Mouse (Mus musculus) left cerebral cortex, adult 9 months (tissue): ENCODE results near the gene Arsa.

Experiments used
- DNase-seq, 2 experiments: peaks; one replicate each; pipeline ENCODE4 v3.0.0; 2022; ENCODE audit warnings: low spot score in 2 of 2

Arsa gene

DNA sequence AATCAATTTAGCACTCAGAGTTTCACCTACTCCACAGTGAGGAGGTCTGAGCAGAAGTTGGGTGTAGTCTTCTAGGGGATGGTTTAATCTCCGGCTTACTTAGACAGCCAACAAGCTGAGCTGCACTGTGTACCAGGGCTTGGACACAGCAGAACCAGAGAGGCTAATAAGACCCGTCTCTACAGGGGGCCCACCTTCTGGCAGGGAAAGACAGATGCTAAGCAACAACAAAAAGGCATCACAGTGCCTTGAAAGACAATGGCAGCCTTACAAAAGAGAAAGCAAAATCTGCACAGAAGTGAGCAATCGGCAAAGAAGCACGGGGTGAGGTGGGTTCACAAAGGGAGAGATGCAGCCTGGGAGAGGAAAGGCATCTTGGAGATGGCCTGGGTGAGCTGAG, 18.9 kb upstream of the Arsa start:
- DNase-seq, result no peak

DNA sequence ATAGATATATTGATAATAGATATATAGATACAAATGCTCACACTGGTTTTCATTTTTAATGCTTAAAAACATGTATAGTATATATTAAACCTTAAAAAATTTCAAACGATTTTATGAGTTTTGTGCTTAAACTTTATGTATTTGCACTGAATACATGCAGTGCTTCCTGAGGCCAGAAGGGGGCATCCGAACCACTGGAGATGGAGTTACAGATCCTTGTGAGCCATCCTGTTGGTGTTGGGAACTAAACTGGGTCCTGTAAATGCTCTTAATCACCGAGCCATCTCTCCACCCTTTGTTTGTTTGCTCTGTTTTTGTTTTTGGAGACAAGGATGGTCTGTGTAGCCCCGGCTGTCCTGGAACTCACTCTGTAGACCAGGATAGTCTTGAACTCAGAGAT, 17.7 kb upstream of the Arsa start:
- DNase-seq, result no peak

DNA sequence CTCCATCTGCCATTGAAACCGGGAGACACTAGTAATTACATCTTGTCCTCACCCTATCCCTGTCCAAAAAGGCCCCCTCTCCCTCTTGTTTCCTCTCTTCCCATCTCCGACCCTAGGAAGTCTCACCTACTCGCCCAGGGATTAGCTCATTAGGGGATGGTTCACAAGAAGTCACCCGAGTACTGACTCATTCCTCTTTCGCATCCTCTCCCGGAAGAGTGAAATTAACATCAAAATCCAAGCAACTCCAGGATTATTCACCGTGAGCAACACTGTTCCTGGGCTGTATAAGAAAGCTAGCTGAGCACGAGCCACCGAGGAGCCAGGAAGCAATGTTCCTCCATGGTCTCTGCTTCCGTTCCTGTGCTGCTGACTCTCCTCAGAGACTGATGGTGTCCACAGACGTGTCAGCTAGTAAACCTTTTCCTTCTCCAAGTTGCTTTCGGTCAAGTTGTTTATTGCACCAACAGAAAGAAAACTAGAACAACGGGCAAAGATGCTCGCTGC, 11.4 kb upstream of the Arsa start:
- no peak for DNase-seq

DNA sequence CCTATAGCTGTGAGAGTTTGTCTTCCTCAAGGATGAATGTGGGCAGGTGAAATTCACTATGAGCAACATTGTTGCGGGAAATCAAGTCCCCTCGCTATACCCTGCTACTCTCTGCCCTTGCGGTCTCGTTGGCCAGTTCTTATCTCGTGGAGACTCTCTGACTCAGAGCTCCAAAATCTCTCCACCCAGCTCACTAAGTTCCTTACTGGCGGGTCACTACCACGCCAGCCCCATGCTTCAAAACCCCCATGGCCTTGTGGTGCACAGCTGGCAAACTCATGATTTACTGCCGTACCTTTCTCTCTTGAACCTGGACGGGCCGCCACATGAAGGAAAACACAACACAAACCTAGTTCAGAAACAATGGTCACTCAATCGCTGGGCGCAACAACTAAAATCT, 11.0 kb upstream of the Arsa start:
- no peak for DNase-seq

DNA sequence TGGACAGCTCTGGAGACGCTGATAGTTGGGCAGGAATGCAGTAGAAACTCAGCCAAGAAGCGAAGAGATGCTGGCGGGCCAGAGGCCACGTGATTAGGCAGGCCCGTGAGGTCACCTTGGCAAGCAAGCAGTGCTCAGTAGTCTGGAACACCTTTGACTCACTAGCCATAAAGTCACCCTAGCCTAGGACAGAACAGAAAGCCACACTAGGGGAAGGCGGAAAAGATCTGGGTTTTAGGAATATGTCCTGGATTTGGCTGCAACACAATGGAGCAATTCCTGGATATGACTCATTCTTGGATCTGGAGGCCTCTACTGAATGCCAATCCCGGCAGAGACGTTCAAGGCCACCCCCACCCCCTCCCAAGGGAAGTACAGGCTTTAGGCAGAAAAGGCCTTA, 3.4 kb upstream of the Arsa start:
- no peak for DNase-seq

DNA sequence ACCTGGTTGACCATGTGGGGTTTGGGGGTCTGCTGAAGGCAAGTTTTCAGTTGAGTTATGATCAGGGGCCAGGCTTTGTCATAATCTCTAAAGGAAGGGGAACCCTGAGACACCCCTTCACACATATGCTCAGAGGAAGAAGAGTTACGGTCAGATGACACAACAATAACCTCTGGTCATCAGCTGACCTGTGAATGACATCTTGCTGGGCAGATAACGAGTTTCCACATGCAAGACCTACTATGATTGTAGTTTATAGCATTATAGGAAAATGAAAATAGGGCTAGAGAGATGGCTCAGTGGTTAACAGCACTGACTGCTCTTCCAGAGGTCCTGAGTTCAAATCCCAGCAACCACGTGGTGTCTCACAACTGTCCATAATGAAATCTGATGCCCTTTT, 1.4 kb upstream of the Arsa start:
- no peak for DNase-seq

DNA sequence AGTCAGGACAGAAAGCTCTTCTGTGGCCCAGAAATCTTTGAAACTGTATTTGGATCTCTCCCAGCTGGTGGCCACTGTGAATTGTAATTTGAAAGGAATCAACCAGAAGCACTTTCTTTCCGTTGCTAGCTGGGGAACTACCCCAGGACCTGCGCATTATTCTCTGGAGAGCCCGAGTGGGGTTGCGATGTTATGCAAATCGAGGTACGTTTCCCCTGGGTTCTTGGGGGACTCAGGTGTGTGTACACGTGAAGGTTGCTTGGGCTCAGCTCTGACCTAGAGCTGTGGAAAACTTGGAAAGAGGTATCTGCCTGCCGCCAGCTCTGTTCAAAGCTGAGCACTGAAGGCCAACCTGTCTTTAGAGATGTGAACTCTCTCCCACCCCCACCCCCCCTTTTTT, 581 bp upstream of the Arsa start:
- DNase-seq, result no peak

DNA sequence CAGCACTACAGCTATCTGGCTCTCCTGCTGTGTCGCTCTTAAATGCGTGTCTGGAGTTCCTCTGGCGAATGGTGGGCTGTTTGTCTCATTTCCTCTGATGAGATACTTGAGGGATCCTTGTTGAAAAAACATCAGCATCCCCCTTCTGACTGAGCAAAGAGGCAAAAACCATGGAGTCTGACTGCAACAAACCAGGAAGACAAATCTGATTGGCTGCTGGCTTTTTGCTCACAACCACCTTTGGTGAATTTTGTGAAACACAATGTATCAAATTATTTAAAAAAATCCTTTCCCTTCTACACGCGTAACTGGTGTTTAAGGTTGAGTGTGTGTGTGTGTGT, 780 bp downstream of the Arsa start:
- no peak for DNase-seq

DNA sequence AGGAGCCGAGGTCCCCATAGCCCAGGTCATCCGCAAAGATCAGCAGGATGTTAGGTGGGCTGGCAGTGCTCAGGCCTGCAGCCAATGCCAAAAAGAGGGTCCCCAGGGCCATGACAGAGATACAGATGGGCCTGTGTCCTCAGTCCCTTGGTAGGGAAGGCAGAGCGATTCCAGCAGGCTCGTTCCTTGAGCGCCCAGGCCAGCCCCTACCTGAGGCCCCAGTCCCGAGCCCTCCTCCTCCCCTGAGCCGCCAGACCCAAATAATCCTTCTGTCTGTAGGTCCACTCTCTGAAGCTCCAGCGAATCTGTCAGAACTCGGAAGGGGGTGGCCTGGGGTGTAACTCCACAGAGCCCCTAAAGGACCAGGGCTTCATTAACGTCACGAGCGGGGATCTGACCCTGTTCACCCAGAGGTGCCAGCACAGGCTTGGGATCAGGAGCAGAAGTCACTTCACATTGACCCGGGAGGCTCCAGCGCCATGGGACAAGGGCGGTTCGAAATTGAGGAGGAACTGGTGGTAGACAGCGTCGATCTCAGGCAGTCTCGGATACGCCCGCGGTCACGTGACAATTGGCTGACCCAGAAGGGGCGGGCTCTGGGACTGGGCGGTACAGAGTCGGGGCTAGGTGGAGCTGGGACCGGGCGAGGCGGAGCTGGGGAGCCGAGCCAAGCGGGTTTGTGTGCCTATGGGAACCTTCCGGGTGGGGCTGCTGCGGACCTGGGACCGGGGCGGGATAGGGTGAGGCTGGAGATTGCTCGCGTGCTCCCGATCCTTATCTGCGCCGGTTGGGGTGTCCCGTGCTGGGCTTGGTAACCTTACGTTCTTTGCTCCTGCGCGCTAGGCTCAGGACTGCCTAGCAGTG, 1.4 kb downstream of the Arsa start:
- DNase-seq, result peak; percentile 78 to 93

DNA sequence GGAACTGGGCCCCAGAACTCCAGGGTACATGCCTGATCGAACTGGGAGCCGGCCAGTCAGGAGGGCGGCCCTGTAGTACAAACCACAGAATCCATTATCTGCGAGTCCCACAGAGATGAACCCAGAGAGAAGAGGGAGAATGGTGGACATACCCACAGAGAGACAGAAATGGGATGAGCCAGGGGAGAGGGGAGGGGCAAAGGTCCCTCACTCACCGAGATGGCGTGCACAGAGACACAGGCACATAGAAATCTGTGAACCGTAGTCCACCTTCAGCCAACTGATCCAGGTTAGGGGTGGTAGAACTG, 2.0 kb downstream of the Arsa start:
- DNase-seq, result no peak

DNA sequence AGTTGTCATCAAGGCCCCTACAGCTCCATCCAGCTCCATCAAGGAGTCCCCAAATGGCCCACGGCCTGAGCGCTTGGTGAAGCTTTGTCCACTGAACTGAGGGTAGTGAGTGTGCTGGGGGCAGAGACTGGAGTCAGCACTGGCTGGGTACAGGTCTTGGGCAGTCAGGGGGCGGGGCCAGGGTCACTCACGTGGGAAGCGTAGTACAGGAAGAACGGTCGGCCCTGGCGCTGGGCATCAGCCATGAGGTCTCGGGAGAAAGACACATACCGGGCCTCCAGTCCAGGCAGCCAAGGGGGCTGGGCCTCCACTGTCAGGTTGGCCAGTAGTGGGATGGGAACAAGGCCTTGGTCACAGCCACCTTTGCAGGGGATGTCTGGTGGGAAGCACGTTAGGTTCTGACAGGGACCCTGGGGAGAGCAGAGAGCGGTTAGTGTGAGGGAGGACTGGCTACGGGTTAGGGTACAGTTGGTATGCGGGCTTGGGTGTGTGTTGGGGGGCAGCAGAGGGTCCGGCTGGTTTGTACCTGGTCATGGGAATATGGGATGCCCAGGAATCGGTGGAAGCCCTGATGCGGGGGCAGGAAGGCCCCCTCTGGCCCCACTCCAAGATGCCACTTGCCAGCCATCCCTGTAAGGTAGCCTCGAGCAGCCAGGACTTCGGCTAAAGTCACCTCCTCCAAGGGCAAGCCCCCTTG, 2.5 kb downstream of the Arsa start:
- DNase-seq, result no peak

DNA sequence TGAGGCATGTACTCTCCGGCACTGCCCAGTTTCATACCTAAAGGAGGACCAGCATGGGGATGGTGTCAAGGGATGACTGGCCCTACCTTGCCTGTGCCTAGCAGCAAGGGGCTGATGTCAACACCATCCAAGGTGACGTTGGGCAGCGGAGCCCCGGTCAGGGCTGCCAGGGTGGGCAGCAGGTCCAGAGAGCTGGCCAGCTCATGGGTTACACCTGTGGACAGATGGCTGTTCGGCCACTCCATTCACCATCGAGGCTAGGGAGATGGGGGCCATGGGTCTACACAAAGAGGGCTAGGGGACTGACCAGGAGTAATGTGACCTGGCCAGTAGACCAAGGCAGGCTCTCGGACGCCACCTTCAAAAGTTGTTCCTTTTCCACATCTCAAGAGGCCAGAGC, 3.3 kb downstream of the Arsa start:
- no peak for DNase-seq

DNA sequence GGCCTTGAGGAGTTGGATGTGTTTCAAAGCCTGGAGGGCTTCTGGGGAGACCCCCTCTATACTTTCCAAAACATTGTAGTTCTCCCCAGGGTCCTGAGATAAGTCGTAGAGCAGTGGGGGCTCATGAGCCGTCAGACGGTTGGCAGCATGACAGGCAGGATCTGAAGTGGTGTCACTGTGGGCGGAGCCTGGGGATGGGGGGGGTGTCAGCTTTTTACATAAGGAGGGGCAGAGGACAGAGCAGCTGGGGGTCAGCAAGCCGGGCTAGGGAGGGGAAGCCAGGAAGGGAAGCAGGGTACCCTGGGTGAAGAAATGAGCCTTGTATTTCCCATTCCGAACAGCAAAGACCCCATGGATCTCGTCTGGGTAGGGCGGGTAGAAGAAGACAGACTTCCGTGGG, 3.9 kb downstream of the Arsa start:
- no peak for DNase-seq

DNA sequence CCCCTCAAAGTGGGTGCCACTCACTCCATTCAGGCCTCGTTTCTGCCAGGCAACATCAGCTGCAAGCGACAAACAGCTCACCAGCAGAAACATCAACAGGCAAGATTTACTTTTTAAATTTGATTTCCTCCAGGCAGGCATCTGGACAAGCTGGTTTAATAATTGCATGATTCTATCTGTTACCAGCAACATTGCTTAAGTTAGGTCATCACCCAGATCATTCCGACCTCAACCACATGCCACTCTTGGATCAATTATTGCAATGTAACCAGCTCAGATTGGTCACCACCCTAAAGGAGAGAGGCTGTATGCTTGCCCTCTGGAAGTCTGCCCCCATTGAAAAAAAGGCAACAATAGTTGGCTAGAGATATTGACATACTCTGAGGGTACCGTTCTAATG, 5.7 kb downstream of the Arsa start:
- no peak for DNase-seq

DNA sequence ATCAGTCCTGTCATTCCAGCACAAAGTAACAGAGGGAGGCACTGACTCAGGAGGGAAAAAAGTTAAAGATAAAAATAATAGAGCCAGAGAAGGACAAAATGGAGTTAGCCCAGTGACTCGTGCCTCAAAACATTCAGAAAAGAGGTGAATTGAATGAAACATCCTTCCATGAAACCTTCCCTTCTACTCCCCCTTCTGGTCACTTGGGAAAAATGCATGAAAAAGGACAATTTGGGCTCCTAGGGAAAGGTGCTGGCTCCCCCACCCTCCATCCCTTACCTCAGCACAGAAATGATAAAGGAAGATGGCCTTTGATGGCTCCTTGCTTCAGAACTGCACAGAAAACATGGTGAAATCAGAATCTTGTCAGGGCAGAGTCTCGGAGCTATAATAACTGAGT, 8.6 kb downstream of the Arsa start:
- DNase-seq, result no peak

DNA sequence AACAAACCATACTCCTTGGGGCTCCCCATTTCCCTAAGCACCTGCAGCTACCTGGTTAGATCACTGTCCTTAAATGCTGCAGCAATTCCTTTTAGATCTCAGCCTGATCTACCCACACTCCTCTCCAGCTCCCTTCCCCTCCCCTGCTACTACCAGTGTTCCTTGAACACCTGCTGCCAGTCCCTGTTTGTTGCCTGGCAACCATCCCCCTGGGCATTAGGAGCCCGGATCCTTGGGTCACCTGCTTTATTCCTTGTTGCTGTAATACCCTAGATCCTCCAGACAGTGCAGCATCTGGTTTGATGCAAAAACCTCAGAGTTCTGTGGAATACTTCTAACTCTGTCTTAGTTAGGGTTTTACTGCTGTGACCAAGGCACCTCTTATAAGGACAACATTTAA, 12.2 kb downstream of the Arsa start:
- no peak for DNase-seq

DNA sequence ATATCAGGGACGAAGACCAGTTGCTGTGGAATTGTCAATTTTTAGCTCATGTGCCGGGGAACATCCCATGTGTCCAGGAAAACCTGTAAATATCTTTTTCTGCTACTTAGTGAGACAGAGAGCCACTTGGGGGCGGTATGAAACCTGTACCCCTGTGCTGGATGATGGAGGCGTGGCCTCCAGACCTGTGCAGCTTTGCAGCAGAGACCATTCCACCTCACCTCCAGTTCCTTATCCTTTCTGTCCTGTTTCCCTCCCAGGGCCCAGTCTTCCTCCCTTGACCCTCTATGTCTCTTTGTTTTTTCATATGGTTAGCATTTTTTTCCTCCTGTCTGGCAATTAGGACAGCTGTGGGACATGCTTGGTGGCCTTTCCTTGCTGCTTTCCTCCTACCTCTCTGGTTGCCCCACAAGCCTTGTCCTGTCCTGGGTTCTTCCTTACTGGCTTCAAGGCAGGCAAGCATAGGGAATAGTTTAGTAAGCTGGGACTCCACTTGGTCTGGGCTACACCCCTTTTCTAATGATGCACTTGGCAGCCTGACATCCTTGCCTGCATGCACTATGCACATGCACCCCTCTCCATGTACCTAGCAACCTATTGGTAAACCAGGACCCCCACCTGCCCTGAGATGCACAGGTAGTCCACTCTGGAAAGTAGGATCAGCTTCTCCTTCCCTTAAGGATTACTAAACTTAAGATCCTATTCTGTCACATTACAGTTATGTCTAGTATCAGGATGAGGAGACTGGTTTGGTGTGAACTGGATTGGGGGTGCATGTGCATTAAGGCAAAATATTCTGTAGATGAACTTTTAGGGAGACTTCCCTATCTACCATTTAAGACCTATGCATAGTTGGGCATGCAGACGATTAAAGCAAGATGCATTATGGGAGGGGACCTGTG, 13.6 kb downstream of the Arsa start:
- DNase-seq, result no peak

DNA sequence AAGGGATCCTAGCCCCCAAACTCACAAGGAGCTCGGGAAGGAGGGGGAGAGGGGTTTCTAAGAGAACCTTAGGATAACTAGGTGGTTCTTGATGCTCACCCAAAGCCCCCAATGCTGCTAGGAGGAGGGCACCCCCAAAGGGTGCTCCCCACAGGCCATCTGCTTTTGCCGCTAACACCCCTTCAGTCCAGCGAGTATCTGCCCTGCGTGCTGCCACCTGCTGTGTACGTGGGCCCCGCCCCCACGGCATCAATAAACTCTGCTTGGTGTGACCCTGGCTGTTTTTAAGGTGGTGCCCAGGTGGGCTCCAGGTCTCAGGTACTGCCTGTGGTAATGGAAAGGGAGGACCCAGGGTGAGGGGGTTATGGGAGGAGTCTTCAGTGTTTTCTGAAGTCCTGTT, 15.0 kb downstream of the Arsa start:
- no peak for DNase-seq

DNA sequence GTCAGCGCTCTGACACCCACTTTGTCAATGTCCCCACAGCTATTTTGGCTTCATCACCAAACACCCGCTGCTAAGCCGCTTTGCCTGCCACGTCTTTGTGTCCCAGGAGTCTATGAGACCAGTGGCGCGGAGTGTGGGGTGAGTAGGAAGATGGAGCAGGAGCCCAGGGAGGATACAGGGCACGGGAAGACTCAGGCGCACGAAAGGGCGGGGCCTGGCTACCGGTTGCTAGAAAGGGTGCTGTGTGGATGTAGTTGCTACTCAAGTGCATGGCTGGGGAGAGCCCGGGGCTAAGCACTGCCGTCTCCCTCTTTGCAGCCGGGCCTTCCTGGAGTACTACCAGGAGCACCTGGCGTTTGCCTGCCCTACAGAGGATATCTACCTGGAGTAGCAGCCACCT, 15.9 kb downstream of the Arsa start:
- DNase-seq, result no peak

DNA sequence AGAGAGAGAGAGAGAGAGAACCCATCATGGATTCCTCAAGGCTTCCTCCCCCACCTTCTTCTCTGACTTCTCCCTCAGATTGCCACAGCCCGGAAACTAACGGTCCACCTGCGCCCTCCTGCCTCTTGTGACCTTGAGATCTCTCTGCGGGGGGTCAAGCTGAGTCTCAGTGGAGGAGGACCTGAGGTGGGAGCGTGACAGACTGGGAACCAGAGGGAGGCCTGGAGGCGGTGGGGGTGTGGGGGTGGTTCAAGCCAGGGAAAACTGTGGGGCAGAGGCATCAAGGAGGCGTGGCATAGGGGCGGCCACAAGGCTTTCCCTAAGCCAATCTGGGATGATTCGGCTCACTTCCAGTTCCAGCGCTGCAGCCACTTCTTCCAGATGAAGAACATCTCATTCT, 16.9 kb downstream of the Arsa start:
- DNase-seq, result no peak

DNA sequence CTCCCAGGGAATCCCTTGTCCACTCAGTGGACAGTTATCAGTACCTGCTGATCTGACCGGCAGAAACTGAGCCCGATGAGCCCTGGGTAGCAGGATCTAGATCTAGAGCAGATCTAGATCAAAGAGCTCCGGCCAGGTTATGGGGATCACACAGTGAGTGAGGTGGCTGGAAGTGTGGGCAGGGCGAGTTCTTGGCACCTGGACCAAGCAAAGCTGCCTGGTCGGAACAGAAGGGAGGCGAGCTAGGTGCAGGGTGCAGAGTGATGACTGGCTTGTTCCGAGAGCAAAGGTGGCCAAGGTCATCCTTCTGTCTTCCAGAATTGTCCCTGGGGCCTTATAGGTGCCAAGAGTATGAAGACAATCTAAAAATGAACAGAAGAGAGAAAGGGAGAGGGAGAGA, 17.4 kb downstream of the Arsa start:
- DNase-seq, result no peak

DNA sequence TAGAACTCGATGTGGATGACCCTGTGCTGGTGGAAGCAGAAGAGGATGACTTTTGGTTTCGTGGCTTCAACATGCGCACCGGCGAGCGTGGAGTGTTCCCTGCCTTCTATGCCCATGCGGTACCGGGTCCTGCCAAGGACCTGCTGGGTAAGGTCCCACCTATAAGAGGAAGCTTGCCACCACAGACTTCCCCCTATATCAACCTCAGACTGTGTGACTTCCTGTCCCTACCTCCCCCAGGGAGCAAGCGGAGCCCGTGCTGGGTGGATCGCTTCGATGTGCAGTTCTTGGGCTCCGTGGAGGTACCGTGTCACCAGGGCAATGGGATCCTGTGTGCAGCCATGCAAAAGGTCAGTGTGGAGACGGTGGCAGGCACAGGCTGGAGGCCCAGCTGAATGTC, 18.3 kb downstream of the Arsa start:
- no peak for DNase-seq

DNA sequence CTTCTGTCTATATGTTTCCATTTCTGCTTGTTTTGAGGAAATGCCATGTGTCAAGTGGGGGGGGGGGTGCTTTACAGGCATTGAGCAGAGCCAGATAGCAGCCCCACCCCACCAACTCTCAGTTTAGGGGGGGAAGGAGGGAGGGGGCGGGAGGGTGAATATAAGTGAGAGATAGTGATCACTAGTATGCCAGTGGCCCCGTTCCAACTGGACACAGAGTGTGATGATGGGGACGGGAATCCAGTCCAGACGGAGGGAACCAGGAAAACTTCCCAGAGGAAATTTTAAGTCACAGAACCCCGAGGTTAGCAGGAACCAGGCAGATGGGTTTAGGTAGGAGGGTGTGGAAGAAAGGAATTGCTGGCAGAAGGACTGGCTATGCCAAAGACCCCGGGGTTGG, 21.6 kb downstream of the Arsa start:
- DNase-seq, result no peak
